8 mouse cellular contexts compared by ENCODE assay signal in the genomic region with DNA sequence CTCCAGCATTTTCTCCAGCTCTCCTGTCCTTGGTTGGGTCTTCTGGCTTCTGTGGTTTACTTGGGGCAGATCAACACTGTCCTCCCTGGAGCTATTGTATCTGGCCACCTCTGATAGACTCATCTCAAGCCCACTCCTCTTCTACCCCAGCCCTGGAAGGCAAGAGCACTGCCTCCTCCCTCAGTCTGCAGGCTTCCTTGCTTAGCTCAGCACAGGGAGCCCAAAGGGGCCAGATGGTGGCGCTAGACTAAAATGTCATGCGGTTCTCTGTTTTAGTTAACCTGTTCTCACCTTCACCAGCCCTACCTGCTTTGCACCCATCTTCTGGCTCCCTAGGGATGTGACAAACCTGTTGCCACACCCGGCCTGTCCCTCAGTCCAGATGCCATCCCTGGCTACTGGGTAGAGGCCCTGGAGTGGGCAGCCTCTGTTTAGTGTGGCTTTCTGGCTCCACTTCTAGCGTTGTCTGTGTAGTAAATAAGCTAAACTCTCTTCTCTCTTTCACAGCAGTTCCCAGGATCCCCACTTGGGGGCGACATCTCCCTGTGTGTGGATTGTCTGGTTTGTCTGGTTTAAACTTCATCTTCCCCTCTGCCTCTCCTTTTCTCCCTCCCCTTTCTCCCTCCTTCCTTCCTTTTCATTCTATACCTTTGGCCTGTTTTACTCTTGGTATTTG. TPM values are rescaled to one million over a fixed set of nuclear protein-coding genes. Genes with fewer than 3 reads are reported as not detected.
DNase-seq lines count a peak whose midpoint lies in the region.

No protein-coding gene starts in this region.

- peak; percentile 90 for DNase-seq in heart, adult 11 months
- DNase-seq in heart, adult 8-10 months (ENCODE audit: low spot score): no peak
- DNase-seq in adrenal gland, adult 18-20 months (ENCODE audit: low spot score in 2 of 2): peak; percentile 74 to 75
- peak; percentile 45 for DNase-seq in embryo, embryonic 11.5 days (ENCODE audit: low read depth, low spot score)
- DNase-seq in heart, postnatal 4 days: peak; percentile 80
- DNase-seq in layer of hippocampus, adult 9-10 months (ENCODE audit: low spot score): peak; percentile 84
- peak; percentile 68 for DNase-seq in mesoderm, embryonic 11.5 days (ENCODE audit: low read depth, low spot score)
- DNase-seq in spleen, postnatal 4 days (ENCODE audit: low spot score in 2 of 2): peak; percentile 38 to 79

RNA-seq across cellular contexts. Expression of gene Gprc5b, which starts 16.0 kb away (rescaled TPM):
- total RNA-seq in heart, adult 8-10 months (2022): 10 to 100 TPM in 2 of 4 experiments, 1 to 10 TPM in 2; 9.2 to 13.8 (median 11.6) TPM
- total RNA-seq in adrenal gland, adult 18-20 months (2021): 100 to 1,000 TPM; 143 to 170 TPM
- total RNA-seq in heart, postnatal 4 days (2021): 10 to 100 TPM; 18.3 to 21.0 TPM

Comparison
In these comparisons a context has a peak if more than half of its experiments do, and no peak if none do; other contexts are left out.
1. RNA of gene Gprc5b, which starts 16.0 kb away (total RNA-seq): 143 to 170 TPM in adrenal gland, adult 18-20 months; 18.3 to 21.0 TPM in heart, postnatal 4 days and 9.2 to 13.8 TPM in heart, adult 8-10 months; every median in the first group is over 4 times any median in the second.